Mouse (Mus musculus): ENCODE measurements around the gene Prdm2.

GRCm38 (mm10) chr4:143129261-143129760, 83.5 kb downstream of the Prdm2 start:
- no peak for TF ChIP-seq CTCF (IDR thresholded peaks at IDR 0.05; ENCODE audit: control insufficient read depth, insufficient read depth, insufficient read length)
- no peak for TF ChIP-seq USF1 (IDR thresholded peaks at IDR 0.05; ENCODE audit: low read depth)
- TF ChIP-seq MYOD1 (IDR thresholded peaks at IDR 0.05; ENCODE audit: control insufficient read depth, insufficient read length, low read depth), result no peak
- TF ChIP-seq MAX (IDR thresholded peaks at IDR 0.05), result no peak
- TF ChIP-seq FOSL1 (IDR thresholded peaks at IDR 0.05; ENCODE audit: insufficient read depth, low read length, poor library complexity, severe bottlenecking), result no peak

Data from C2C12 (cell line).